Mouse (Mus musculus) regulatory T cell (primary cell): ENCODE data around the gene Rnf217.

ENCODE experiments used
- in situ Hi-C: fragments of 300-600 bp; cut with MboI, MseI; formaldehyde crosslinking; loops from one replicate; pipeline ENCODE4 v1.15.1; 2025; ENCODE audit warnings: high pct_unique_total_duplicates

Gene Rnf217

GRCm38 (mm10) chr10:31609066-31609961, at the start of gene Rnf217:
Gene Rnf217, minus strand, starts transcription at chr10:31609184.
- in situ Hi-C loops: no loop called here

DNA sequence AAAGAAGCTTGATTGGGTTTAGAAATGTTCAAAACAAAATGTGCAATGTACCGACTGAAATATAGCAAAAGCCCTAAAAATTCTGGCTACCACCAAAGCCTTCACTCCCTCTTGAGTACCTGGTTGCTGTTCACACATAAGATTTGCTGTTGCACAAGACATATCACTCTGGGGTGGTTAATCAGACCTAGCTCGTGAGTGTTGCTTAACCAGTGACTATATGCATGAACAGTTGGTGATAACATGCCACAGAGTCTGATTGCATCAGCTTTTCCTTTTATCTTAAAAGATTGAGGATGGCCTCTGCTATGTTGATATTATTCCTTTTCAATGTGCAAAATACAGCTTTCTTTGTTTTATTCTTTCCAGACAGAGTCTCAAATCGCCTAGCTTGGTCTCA, 38.3 kb upstream of the Rnf217 start:
- in situ Hi-C loops: no loop called here

- in situ Hi-C loops: no loop called here
Observed at GRCm38 (mm10) chr10:31646083-31646482, 37.1 kb upstream of the Rnf217 start.

- in situ Hi-C loops: no loop called here
Observed at GRCm38 (mm10) chr10:31635098-31635497, 26.1 kb upstream of the Rnf217 start.

GRCm38 (mm10) chr10:31632005-31632404, 23.0 kb upstream of the Rnf217 start:
- in situ Hi-C loops: no loop called here

- in situ Hi-C loops: no loop called here
Observed at GRCm38 (mm10) chr10:31615355-31615754, 6.4 kb upstream of the Rnf217 start.

- in situ Hi-C loops: no loop called here
Observed at GRCm38 (mm10) chr10:31614111-31614510, 5.1 kb upstream of the Rnf217 start.

- in situ Hi-C loops: no loop called here
Observed at GRCm38 (mm10) chr10:31608441-31609065, 431 bp downstream of the Rnf217 start.

DNA sequence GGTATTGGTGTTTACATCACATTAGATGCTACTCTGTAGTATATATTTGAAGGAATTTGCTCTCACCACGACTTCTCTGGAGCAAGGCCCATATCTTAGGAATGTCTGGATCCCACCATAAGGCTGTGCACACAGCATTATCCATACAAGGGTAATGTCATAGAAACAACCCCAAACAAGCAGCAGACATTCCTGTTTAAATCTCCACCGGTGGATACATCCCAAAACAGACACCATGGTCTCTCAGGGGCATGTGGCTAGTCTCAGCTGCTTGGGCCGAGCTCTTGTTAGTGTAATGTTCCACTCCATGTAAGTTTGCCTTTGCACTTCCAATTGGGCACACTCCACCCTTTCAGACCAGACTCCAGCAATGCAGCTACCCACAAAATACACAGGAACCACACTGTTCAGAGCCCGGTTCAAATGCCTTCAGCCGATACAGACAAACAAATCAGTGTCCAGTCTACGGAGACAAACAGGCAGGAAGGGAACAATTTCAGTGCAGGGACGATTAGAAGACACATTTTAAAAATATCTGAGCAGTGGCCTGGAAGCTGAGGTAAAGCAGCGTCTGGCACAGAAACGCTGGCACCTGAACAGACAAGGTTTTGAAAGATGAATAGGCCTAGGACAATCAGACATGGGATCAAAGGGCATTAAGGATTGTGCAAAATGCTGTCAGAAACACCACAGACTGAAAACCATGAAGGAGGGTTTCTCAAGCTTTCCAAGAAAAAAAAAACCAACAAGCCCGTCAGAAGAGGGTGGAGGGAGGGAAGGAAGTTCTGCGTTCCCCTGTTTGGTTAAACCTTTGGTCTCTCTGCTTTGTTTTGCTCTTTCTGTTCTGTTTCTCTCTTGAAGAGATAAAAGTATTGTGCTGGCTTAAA, 1.8 kb downstream of the Rnf217 start:
- in situ Hi-C loops: no loop called here

DNA sequence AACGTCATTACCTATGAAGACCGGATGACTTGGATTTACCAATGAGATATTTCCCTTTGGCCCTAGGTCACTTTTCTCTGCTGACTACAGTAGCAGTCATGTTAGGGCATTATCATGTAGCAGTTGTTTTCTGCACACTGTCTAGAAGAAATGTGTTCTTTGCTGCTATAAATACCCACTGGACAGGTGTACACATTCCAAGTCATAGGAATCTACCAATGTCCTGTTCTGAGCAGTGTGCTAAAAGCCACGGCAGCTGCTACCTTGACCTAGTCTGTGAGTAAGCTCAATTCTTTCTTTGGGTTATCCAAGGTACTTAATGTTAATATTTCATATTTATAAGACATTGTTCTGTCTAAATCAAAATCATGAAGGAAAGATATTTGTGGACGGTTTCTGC, 5.1 kb downstream of the Rnf217 start:
- in situ Hi-C loops: no loop called here

- in situ Hi-C loops: no loop called here
Observed at GRCm38 (mm10) chr10:31600116-31600515, 8.9 kb downstream of the Rnf217 start.

GRCm38 (mm10) chr10:31597886-31598285, 11.1 kb downstream of the Rnf217 start:
- in situ Hi-C loops: no loop called here

DNA sequence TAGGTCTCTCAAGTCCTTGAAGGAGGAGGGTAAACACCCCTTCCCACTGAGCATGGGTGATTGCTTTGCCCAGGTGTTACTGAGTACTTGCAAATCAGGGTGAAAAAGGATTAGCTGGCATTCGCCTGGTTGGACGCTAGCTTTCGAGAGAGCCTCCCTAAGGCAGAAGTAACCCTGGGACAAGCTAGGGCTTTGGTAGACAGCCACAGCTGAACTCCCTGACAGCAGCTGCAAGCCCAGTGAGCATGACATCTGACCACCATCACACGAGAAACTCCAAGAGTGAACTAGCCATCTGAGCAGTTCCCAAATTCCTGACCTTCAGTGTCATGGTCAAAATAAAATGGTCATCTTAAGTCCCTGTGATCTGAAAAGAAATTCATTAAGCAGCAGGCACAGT, 12.2 kb downstream of the Rnf217 start:
- in situ Hi-C loops: no loop called here

- in situ Hi-C loops: no loop called here
Observed at GRCm38 (mm10) chr10:31595326-31595725, 13.7 kb downstream of the Rnf217 start.

DNA sequence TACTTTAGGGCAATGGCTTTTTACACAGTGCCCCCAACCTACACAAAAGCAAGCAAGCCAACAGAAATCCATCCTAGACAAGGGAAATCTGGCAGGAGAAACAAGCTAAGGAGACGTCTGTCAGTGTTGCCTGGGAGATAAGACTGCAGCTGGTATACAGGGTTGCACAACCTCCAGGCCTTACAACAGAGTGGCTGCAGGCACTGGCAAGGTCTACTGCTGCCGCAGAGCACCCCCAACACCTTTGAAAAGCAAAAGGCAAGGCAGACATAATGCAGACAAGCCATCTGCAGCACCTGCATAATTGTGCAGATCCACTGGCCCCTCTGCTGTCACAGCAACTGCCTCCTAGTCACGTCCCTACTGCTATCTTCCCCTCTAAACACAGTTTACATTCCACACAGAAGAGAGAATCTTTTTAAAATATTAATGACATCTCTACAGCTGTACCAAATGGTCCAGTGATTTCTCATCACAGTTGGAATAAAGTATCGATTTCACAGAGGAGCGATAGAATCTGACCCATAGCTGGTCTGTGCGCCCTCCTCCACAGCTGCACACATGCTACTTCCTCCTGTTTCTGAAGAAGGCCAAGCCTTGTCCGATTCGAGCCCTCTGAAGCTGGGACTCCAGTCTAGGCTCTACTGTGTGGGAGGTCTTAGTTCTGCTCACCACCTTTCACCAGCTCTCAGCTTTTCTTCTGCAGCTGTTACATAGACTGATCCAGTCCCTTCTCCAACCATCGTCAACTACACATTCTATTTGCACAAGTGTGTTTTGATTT, 16.1 kb downstream of the Rnf217 start:
- in situ Hi-C loops: no loop called here

GRCm38 (mm10) chr10:31592095-31592740, 16.8 kb downstream of the Rnf217 start:
- in situ Hi-C loops: no loop called here

DNA sequence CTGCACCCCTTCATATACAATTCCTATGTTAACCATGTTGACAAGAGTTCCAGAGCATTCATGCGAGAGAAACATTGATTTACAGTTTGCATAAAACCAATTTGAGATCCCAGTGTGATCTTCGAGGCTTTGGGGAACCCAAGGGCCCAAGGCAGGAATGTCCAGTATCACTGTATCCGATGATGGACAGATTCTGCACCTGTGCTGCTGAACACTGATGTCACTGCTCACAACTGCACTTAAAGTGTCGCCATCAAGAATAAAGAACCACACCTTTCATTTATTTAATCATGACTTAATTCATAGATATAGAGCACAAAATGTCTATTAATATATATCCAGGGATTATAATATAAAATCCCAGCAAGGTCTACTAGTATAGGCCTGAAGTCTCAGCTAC, 28.3 kb downstream of the Rnf217 start:
- in situ Hi-C loops: no loop called here

- in situ Hi-C loops: no loop called here
Observed at GRCm38 (mm10) chr10:31580073-31580472, 28.9 kb downstream of the Rnf217 start.

DNA sequence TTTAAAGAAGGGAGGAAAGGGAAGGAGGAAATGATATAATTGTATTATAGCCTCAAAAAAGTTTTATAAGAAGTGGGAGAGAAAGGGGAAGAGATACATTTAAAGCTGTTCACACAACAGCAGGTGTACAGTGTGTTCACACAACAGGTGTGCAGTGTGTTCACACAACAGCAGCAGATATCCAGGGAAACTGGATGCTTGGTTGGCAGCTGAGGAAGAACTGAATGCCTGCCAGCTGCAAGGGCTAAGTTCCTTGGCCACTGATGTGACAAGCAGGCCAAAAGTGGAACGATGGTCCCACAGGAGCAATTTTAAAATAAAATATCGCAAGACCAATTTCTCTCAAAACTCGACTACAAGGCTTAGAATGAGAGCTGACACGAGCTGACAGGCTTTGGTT, 35.7 kb downstream of the Rnf217 start:
- in situ Hi-C loops: no loop called here

DNA sequence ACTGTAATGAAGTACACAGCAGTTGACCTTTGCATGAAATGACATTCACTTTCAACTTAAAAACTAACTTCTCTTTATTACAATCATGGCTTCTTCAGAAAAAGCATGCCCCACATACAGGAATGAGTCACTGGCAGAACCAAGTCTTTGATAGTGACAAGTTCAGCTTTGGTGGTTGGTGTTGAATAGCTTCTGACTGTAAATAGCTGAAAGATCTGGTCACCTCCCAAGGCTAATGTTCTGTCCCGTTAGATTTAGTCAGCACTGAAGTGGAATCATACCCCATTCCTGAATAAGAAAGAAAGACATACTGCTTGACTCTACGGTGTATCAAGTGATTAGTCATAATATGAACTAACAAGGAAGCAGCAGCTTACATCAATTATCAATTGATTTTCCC, 51.7 kb downstream of the Rnf217 start:
- in situ Hi-C loops: no loop called here

DNA sequence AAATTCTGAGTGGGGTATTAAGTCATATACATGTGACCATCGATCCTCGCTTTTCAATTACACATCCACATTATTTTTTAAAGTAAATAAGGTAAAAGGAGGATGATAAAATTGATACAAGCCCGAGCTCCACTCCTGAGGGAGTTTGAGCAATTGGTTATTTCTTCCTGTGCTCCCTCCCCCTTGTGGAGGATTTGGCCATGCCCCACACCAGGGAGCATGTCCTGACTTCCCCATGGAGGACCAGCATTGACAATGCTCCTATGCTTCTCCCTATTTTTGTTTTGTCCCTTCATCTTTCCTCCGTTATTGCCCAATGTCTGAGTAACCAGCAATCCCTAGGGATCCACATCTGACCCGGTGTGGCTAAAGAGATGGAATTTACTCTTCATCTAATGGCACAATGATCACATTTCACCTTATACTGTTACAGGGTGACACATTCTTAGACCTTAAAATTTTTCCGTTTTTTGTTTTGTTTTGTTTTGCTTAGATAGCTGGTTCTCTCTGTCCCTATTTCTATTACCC, 53.5 kb downstream of the Rnf217 start:
- in situ Hi-C loops: no loop called here
